Mouse (Mus musculus) erythroblast, embryonic 14.5 days (primary cell): ENCODE data around the gene Sesn1. TPM values are rescaled to one million over a fixed set of nuclear protein-coding genes. Genes with fewer than 3 reads are reported as not detected.
"Not testable (repeated sequence)": the region's sequence is repeated elsewhere in the genome, so short reads cannot be mapped to it uniquely, and the experiment has no call there.

Experiments
- H3K27me3 ChIP-seq: 2 replicates; pipeline ENCODE4 v1.6.1; 2012; ENCODE audit warnings: inconsistent platforms; ENCODE audit not compliant: control insufficient read depth
- H3K36me3 ChIP-seq: 2 replicates; pipeline ENCODE4 v1.6.1; 2012; ENCODE audit warnings: mild to moderate bottlenecking, inconsistent platforms; ENCODE audit not compliant: control insufficient read depth
- H3K4me1 ChIP-seq: 2 replicates; pipeline ENCODE4 v1.6.1; 2012; ENCODE audit warnings: inconsistent platforms; ENCODE audit not compliant: control insufficient read depth
- H3K4me3 ChIP-seq: replicated peaks from 2 replicates; pipeline ENCODE3; 2012; ENCODE audit warnings: moderate library complexity, mild to moderate bottlenecking, inconsistent platforms
- H3K9me3 ChIP-seq: 2 replicates; pipeline ENCODE4 v1.6.1; 2012; ENCODE audit warnings: low read length, inconsistent platforms, mixed read lengths; ENCODE audit not compliant: control insufficient read depth
- GATA1 ChIP-seq: IDR thresholded peaks from 2 replicates; pipeline ENCODE4 v1.6.1; 2012; ENCODE audit warnings: low read length, inconsistent platforms, mixed read lengths
- TAL1 ChIP-seq: IDR thresholded peaks from 3 replicates; pipeline ENCODE4 v1.6.1; 2012; ENCODE audit warnings: low read length, inconsistent platforms, mixed read lengths
- polyA plus RNA-seq: library from polyadenylated mRNA; stranded (reverse); fragments of >175 nt; gene quantifications from 2 replicates; pipeline ENCODE4 v1.2.3, GENCODE M21; 2012

Gene Sesn1
- polyA plus RNA-seq, 1 experiment = 0.38 TPM

DNA sequence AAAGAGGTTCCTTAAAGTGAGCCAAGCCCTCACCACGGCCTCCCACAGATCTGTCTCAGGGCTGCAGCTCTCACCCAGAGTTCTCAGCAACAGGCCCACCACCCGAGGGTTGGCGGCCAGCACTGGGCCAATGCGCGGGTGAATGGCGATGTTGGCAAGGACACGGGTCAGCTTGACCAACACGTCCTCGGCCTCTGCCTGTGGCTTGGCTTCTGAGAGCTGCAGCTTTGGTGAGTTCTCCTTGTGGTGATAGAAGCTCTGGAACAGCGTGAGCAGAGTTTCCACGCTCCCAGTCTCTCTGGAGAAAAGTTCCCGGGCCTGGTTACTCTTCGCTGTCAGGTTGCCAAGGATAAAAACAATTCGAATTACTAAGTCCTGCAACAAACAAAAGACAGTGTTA, 117.0 kb downstream of the Sesn1 start:
- Histone ChIP-seq H3K36me3 (no peaks in the 10 kb centered on the region), H3K4me1 (no peaks in the 10 kb centered on the region; the same call in 1 of the 2 replicates), H3K27me3 (peaks cover 6% of the 10 kb centered on the region), H3K9me3 (no peaks in the 10 kb centered on the region), H3K4me3 (no peak overlapping the region)
- TF ChIP-seq GATA1 = no peak
- TF ChIP-seq TAL1 = no peak

DNA sequence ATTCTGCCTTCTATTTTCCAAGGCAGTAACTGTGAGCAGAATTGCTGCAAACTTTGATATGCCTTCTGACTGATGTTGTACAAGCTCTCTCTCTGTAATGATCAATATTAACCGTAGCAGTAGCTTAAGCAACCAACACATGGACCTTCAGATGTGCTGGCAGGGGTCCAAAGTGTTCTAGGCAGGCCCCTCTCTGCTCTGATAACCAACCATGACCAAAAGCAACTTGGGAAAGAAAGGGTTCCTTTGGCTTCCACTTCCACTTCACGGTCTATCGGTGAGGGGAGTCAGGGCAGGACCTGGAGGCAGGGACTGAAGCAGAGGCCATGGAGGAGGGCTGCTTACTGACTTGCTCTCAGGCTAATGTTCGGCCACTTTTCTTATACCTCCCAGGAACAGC, 121.2 kb downstream of the Sesn1 start:
- TF ChIP-seq TAL1 (no peak), GATA1 (no peak)
- H3K27me3 ChIP-seq = peaks cover 23% of the 10 kb centered on the region
- peaks cover 5% of the 10 kb centered on the region for H3K4me1 ChIP-seq

DNA sequence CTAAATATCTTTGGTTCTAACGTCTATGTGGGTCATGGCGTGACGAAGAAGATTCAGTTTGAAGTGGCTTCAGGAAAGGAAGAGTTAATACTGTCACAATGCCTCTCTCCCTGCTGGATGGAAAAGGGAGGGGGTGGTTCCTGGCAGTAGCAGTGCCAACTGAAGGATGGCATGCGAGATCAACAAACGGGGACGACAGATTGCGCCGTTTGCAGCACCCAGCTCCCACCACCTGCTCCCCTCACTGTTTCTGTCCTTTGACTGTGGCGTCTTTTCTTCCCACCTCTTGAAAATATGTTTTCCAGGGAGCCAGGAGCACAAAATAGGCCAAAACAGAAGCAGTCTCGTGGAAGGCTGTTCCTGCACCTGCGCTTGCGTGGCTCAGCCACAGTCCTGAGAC, 122.2 kb downstream of the Sesn1 start:
- H3K27me3 ChIP-seq = peaks cover 29% of the 10 kb centered on the region
- H3K4me3 ChIP-seq = no peak overlapping the region
- H3K4me1 ChIP-seq = peaks cover 5% of the 10 kb centered on the region
- TF ChIP-seq GATA1 = no peak
- no peak for TF ChIP-seq TAL1
- H3K9me3 ChIP-seq = no peaks in the 10 kb centered on the region
- H3K36me3 ChIP-seq = no peaks in the 10 kb centered on the region

More for the DNA sequence above, 121.2 kb downstream of the Sesn1 start:
- no peaks in the 10 kb centered on the region for H3K36me3 ChIP-seq
- H3K4me3 ChIP-seq = no peak overlapping the region
- H3K9me3 ChIP-seq = no peaks in the 10 kb centered on the region

DNA sequence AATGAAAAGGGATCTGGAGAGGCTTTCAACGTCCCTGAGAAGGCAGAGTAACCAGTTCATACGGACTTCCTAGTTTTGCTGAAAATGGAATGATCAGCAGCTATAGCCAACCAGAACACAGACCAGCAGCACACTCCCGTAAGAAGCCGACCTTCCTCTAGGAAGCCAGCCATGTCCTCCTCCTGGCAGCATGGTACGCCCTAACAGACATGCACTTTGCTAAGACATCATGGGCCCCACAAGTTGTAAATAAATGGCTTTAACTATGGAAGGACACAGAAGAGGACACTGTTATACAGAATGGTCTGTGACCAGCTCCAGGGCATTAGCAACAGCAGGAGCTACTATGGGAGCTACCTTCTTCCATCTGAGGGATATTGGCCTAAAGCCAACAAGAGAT, 123.2 kb downstream of the Sesn1 start:
- Histone ChIP-seq H3K27me3 (peaks cover 29% of the 10 kb centered on the region), H3K4me1 (peaks cover 5% of the 10 kb centered on the region)
- TF ChIP-seq GATA1 (no peak), TAL1 (no peak)

DNA sequence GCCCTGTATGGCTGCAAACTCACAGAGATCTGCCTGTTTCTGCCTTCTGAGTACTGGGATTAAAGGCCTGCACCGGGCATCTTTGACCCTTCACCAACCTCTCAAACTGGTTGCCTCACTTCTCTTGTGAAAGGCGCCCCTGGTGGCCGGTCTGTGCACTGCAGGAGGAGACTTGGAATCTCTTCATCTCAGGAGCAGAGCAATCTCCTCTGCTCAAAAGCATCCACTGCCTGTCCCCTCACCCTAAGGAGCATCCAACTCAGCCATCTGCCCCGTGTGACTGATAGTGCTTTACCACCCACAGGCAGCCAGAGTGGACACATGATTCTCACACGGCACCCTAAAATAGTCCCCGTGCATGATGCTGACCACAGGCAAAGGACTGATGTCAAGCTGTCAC, 123.8 kb downstream of the Sesn1 start:
- Histone ChIP-seq H3K36me3 (no peaks in the 10 kb centered on the region), H3K9me3 (no peaks in the 10 kb centered on the region), H3K4me3 (no peak overlapping the region), H3K27me3 (peaks cover 29% of the 10 kb centered on the region), H3K4me1 (peaks cover 5% of the 10 kb centered on the region)
- TF ChIP-seq TAL1 (no peak), GATA1 (no peak)

More for the DNA sequence above, 123.2 kb downstream of the Sesn1 start:
- Histone ChIP-seq H3K36me3 (no peaks in the 10 kb centered on the region), H3K4me3 (no peak overlapping the region), H3K9me3 (no peaks in the 10 kb centered on the region)

DNA sequence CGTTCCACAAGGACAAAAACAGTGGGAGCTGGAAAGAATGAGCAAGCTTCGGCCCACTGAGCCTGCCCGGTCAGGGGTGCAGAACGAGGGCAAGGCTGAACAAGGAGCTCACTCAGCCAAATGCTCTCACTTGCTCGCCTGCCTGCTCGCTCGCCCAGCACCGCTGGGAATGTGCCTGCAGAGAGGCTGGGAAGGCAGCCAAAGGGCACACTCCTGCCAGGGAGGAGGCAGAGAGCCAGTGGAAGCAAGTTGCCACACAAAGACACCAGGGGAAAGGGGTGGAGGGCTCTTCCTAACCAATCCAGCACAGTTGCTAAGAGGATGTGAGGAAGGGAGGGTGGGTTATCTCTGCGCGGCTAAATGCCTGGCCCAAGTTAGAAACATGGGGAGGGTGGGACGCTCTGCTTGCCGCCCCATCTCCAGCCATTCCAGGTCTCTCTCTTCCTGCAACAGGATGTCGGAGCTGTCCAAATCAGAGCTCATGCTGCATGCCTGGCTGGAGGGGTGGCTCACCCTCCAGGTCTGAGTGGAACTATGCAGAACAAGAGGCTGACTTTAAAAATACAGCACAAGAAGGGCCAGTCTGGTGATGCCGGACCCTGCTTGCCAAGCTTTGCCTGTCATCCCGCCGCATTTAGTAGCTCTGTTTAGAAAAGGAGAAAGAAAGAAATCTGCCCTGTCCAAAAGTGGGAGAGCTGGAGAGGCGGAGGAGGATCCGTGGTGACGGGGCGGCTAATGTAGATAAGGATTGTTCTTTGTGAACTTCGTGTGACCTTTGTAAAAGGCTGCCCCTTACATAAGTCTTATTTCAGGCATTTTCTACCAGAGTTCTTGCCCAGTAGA, 125.1 kb downstream of the Sesn1 start:
- peaks cover 26% of the 10 kb centered on the region for H3K27me3 ChIP-seq
- no peak overlapping the region for H3K4me3 ChIP-seq
- no peaks in the 10 kb centered on the region for H3K36me3 ChIP-seq
- peaks cover 5% of the 10 kb centered on the region for H3K4me1 ChIP-seq
- TF ChIP-seq TAL1 (no peak), GATA1 (no peak)
- peaks cover 3% of the 10 kb centered on the region for H3K9me3 ChIP-seq

DNA sequence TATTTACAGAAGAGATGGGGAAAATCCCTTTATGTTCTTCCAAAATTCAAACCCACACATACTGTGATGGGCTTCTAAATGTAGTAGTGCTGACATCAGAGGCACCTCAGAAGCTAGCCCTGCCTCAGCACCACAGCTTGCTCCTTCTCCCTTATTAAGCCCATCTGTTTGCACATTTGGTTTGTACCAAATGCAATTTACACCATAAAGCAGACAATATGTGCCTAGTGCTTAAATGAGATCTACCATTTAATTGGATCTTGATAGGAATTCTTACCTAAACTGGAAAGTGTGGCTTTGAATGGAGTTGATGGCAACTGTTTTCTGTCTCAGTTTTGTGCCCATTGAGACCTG, 125.7 kb downstream of the Sesn1 start:
- Histone ChIP-seq H3K27me3 (peaks cover 23% of the 10 kb centered on the region), H3K36me3 (no peaks in the 10 kb centered on the region), H3K9me3 (peaks cover 3% of the 10 kb centered on the region), H3K4me3 (no peak overlapping the region), H3K4me1 (peaks cover 5% of the 10 kb centered on the region)
- TF ChIP-seq GATA1 = no peak
- no peak for TF ChIP-seq TAL1

DNA sequence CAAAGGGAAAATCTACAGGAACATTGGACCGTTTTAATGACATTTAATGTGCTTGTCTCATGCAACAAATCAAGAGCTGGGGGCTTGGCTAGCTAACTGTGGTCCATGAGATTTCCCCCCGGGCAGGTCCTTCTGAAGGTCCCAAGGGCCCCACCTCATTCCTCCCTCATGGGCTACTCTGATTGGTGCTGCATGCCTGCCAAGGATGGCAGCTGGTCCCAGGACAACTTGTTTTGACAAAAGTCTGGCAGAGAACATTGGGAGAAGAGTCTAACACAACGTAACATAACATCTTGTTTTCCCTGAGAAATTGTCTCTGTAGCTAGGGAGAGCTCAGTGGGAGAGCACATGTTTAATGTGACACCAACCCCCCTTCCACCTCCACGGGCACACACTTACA, 126.4 kb downstream of the Sesn1 start:
- Histone ChIP-seq H3K36me3 (no peaks in the 10 kb centered on the region), H3K4me1 (peaks cover 5% of the 10 kb centered on the region)

DNA sequence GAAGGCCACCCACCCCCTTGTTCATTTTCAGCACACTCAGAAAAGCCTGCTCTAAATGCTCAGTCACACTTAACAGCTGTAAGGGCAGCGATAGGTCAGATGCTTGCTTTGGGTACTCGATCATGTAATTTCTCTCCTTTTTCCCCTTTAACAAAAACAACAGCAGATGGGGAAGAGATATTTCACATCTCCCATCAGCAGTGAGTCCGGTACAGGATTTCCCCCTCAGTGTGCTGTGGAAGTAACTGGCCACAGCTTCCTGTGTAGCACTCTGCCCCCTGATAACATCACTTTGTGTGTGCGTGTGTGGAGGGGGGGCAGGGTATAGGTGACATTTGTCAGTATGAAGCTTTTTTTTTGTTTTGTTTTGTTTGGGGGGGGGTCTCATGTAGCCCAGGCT, 127.4 kb downstream of the Sesn1 start:
- peaks cover 5% of the 10 kb centered on the region for H3K4me1 ChIP-seq
- H3K9me3 ChIP-seq = peaks cover 3% of the 10 kb centered on the region
- TF ChIP-seq GATA1 = no peak
- no peak for TF ChIP-seq TAL1
- H3K36me3 ChIP-seq = no peaks in the 10 kb centered on the region
- H3K27me3 ChIP-seq = peaks cover 20% of the 10 kb centered on the region
- H3K4me3 ChIP-seq = no peak overlapping the region

More for the DNA sequence above, 126.4 kb downstream of the Sesn1 start:
- H3K9me3 ChIP-seq = peaks cover 3% of the 10 kb centered on the region
- no peak overlapping the region for H3K4me3 ChIP-seq
- TF ChIP-seq GATA1 = no peak
- peaks cover 23% of the 10 kb centered on the region for H3K27me3 ChIP-seq

DNA sequence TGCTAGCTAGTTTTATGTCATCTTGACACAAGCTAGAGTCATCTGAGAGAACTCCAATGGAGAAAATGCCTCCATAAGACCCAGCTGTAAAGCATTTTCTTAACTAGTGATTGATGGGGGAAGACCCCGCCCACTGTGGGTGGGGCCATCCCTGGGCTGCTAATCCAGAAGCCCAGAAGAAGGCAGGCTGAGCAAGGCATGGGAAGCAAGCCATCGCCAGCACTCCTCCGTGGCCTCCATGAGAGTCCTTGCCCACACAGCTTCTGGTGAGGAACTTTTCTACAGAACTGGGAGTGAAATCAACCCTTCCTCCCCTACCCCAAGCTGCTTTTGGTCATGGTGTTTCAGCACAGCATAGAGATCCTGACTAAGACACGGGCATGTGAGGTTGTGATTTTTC, 129.4 kb downstream of the Sesn1 start:
- H3K9me3 ChIP-seq = peaks cover 3% of the 10 kb centered on the region
- TF ChIP-seq GATA1 (no peak), TAL1 (no peak)
- peaks cover 20% of the 10 kb centered on the region for H3K27me3 ChIP-seq
- no peaks in the 10 kb centered on the region for H3K36me3 ChIP-seq
- no peak overlapping the region for H3K4me3 ChIP-seq
- H3K4me1 ChIP-seq = peaks cover 5% of the 10 kb centered on the region

DNA sequence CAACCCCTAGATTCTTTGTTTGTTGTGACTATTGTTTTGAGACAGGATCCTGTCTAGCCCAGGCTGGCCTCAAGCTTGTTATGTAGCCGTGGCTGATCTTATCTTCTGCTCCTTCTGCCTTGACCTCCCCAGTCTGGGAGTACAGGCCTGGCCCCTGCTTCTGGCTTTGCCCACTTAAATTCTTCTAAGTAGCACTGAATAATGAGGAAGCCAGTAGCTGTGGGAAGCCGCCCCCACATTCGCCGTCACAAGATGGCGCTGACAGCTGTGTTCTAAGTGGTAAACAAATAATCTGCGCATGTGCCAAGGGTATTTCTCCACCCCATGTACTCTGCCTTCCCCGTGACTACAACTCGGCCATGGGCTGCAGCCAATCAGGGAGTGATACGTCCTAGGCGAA, 142.6 kb downstream of the Sesn1 start:
- not testable (repeated sequence) for H3K36me3 ChIP-seq

More for the DNA sequence above, 142.6 kb downstream of the Sesn1 start:
- H3K4me3 ChIP-seq, H3K9me3 ChIP-seq, H3K4me1 ChIP-seq, H3K27me3 ChIP-seq: not testable (repeated sequence)
